ENCODE assay signal across 8 mouse cellular contexts in genomic region chr6:64727751-64728403, GRCm38 (mm10). TPM values are rescaled to one million over a fixed set of nuclear protein-coding genes. Genes with fewer than 3 reads are reported as not detected.
DNase-seq lines count a peak whose midpoint lies in the region; ATAC-seq and TF ChIP-seq lines count a peak whose summit lies in the region.

No protein-coding gene starts in this region.

- intact Hi-C loops in left cerebral cortex, postnatal 36 days (cut with DNase I), result no loop called here

- H3K4me3 ChIP-seq in E14TG2a.4 (replicated peaks; ENCODE audit: low read length), result peak overlapping the region; percentile 77
- H3K4me3 ChIP-seq in forebrain, postnatal 0 days (ENCODE audit: low read depth, low read length), result peak overlapping the region; percentile 24
- peak overlapping the region; percentile 42 for H3K4me3 ChIP-seq in kidney, embryonic 16.5 days (ENCODE audit: low read length)

- TF ChIP-seq CTCF in E14TG2a.4 (conservative IDR thresholded peaks at IDR 0.05; ENCODE audit: low read length), result no peak
- no peak for TF ChIP-seq CTCF in forebrain, postnatal 0 days (IDR thresholded peaks at IDR 0.05; ENCODE audit: low read depth)

- ATAC-seq in forebrain, postnatal 0 days, result peak; percentile 25; the same call in 1 of the 2 replicates
- peak; percentile 30; the same call in 1 of the 2 replicates for ATAC-seq in kidney, embryonic 16.5 days (ENCODE audit: low FRiP score, low TSS enrichment)

- H3K27ac ChIP-seq in forebrain, postnatal 0 days (ENCODE audit: low read depth, low read length), result no peak overlapping the region
- no peak overlapping the region for H3K27ac ChIP-seq in kidney, embryonic 16.5 days (ENCODE audit: low read length)

- WGBS in forebrain, postnatal 0 days, result 1% methylated on average over 29 of the region's 29 CpGs
- WGBS in kidney, embryonic 16.5 days, result under 1% methylated on average over 29 of the region's 29 CpGs

- peak overlapping the region; percentile 57 for H3K4me2 ChIP-seq in forebrain, postnatal 0 days (ENCODE audit: low read depth)
- peak overlapping the region; percentile 56 for H3K4me2 ChIP-seq in kidney, embryonic 16.5 days (replicated peaks; ENCODE audit: low read depth, low read length)

- H3K9me3 ChIP-seq in E14TG2a.4 (ENCODE audit: low read length), result no peaks in the 10 kb centered on the region
- no peaks in the 10 kb centered on the region for H3K9me3 ChIP-seq in forebrain, postnatal 0 days (ENCODE audit: low read length)
- no peaks in the 10 kb centered on the region for H3K9me3 ChIP-seq in kidney, embryonic 16.5 days (ENCODE audit: low read length)

- DNase-seq in adrenal gland, adult 18-20 months (ENCODE audit: low spot score in 2 of 2), result peak; percentile 34 to 39
- DNase-seq in forebrain, postnatal 0 days, result peak; percentile 34
- DNase-seq in lung, postnatal 14 days, result peak; percentile 34
- DNase-seq in urinary bladder, postnatal 36 days (ENCODE audit: low spot score in 2 of 2), result peak; percentile 15 to 50
- DNase-seq in left cerebral cortex, postnatal 36 days (ENCODE audit: low spot score in 2 of 2), result no peak
- DNase-seq in gastrocnemius, adult 18-20 months (ENCODE audit: low spot score), result no peak

- H3K27me3 ChIP-seq in E14TG2a.4 (ENCODE audit: insufficient read depth, low read length), result peaks cover 60% of the 10 kb centered on the region
- peaks cover 52% of the 10 kb centered on the region for H3K27me3 ChIP-seq in forebrain, postnatal 0 days (ENCODE audit: insufficient read depth, low read length)
- peaks cover 60% of the 10 kb centered on the region for H3K27me3 ChIP-seq in kidney, embryonic 16.5 days (ENCODE audit: insufficient read depth, low read length)

- no peaks in the 10 kb centered on the region for H3K36me3 ChIP-seq in E14TG2a.4 (ENCODE audit: insufficient read depth, low read length)
- no peaks in the 10 kb centered on the region for H3K36me3 ChIP-seq in forebrain, postnatal 0 days (ENCODE audit: insufficient read depth)
- no peaks in the 10 kb centered on the region for H3K36me3 ChIP-seq in kidney, embryonic 16.5 days (ENCODE audit: insufficient read depth, low read length)

- H3K4me1 ChIP-seq in E14TG2a.4 (replicated peaks; ENCODE audit: low read depth, low read length), result peaks cover 35% of the 10 kb centered on the region
- peaks cover 4% of the 10 kb centered on the region for H3K4me1 ChIP-seq in forebrain, postnatal 0 days (ENCODE audit: insufficient read depth)
- peaks cover 15% of the 10 kb centered on the region for H3K4me1 ChIP-seq in kidney, embryonic 16.5 days (ENCODE audit: insufficient read depth, low read length)

- no peak overlapping the region for H3K9ac ChIP-seq in forebrain, postnatal 0 days
- no peak overlapping the region for H3K9ac ChIP-seq in kidney, embryonic 16.5 days (replicated peaks; ENCODE audit: low read length)

RNA-seq across cellular contexts. Expression of gene Atoh1, which starts 1.0 kb away (rescaled TPM):
- not detected for total RNA-seq in adrenal gland, adult 18-20 months (2021)
- total RNA-seq in forebrain, postnatal 0 days (2014; rRNA removed), result not detected in 2 replicates
- not detected in 2 replicates for polyA plus RNA-seq in forebrain, postnatal 0 days (2015; fragmentation: Nextera tagmentation; extraction: Ambion mirVana)
- polyA plus RNA-seq in kidney, embryonic 16.5 days (2015; fragmentation: Nextera tagmentation; extraction: Ambion mirVana), result 0.07 TPM in 1 of 2 replicates, not detected in the other
- not detected for total RNA-seq in left cerebral cortex, postnatal 36 days (2021)
- total RNA-seq in gastrocnemius, adult 18-20 months (2021), result not detected

Comparison
In these comparisons a context has a peak if more than half of its experiments do, and no peak if none do; other contexts are left out.
1. H3K4me3 ChIP-seq: peak in every context shown above with its lines; median percentile 77 in E14TG2a.4; 42 in kidney, embryonic 16.5 days; 24 in forebrain, postnatal 0 days.
2. DNase-seq: peak in adrenal gland, adult 18-20 months (2 of 2), forebrain, postnatal 0 days (single experiment), lung, postnatal 14 days (single experiment) and urinary bladder, postnatal 36 days (2 of 2); none in left cerebral cortex, postnatal 36 days (0 of 2) and gastrocnemius, adult 18-20 months (single experiment).